Mouse (Mus musculus) liver, postnatal 0 days (tissue): ENCODE measurements at regions not wholly inside any gene's neighbourhood (a gene's known extent, or its start where the extent isn't known, plus 50 kb on each side); places are given as distances from the start of the nearest gene placed in this dataset.

Experiments used
- ATAC-seq: fragments of 200-750 bp; cut with Nextera tagmentation; 2 replicates; pipeline ENCODE4 v1.8.0; 2017; ENCODE audit warnings: mild to moderate bottlenecking, moderate library complexity
- DNase-seq: peaks from one replicate; pipeline ENCODE4 v3.0.0-alpha.2; 2016
- H3K27ac ChIP-seq: fragments of 300-500 bp; sonication (generic); 2 replicates; pipeline ENCODE4 v1.5.1; 2014; ENCODE audit warnings: antibody characterized with exemption, moderate library complexity, mild to moderate bottlenecking, low read depth
- H3K27me3 ChIP-seq: fragments of 300-500 bp; sonication (generic); 2 replicates; pipeline ENCODE4 v1.6.1; 2014; ENCODE audit warnings: low read length, control low read depth, mixed read lengths; ENCODE audit not compliant: insufficient read depth
- H3K36me3 ChIP-seq: fragments of 300-500 bp; sonication (generic); replicated peaks from 2 replicates; pipeline ENCODE4 v1.6.1; 2014; ENCODE audit warnings: mild to moderate bottlenecking, control low read depth, low read length, moderate library complexity, mixed read lengths; ENCODE audit not compliant: insufficient read depth
- H3K4me1 ChIP-seq: fragments of 300-500 bp; sonication (generic); 2 replicates; pipeline ENCODE4 v1.6.1; 2014; ENCODE audit warnings: antibody characterized with exemption, mild to moderate bottlenecking, control low read depth; ENCODE audit not compliant: insufficient read depth
- H3K4me2 ChIP-seq: fragments of 300-500 bp; sonication (generic); 2 replicates; pipeline ENCODE4 v1.6.1; 2014; ENCODE audit warnings: low read depth, mild to moderate bottlenecking, low read length, moderate library complexity, mixed read lengths
- H3K4me3 ChIP-seq: fragments of 300-500 bp; sonication (generic); 2 replicates; pipeline ENCODE4 v1.5.1; 2014; ENCODE audit warnings: low read depth, low read length
- H3K9ac ChIP-seq: fragments of 300-500 bp; sonication (generic); replicated peaks from 2 replicates; pipeline ENCODE4 v1.6.1; 2014; ENCODE audit warnings: mild to moderate bottlenecking, moderate library complexity
- H3K9me3 ChIP-seq: fragments of 300-500 bp; sonication (generic); 2 replicates; pipeline ENCODE4 v1.6.1; 2016; ENCODE audit warnings: mild to moderate bottlenecking, control low read depth, low read length, mixed read lengths
- CTCF ChIP-seq: sonication (generic); IDR thresholded peaks from 2 replicates; pipeline ENCODE4 v1.5.1; 2016; ENCODE audit warnings: antibody characterized with exemption, low read depth
- EP300 ChIP-seq: IDR thresholded peaks from 2 replicates; pipeline ENCODE4 v1.6.1; 2016; ENCODE audit warnings: antibody characterized with exemption, low read depth, mild to moderate bottlenecking
- WGBS: fragments of 180-500 bp; shearing (Covaris S2); extraction: QIAGEN DNeasy Blood & Tissue Kit; methylation state at CpG from one replicate; pipeline ENCODE4 v1.1.7; 2014; ENCODE audit not compliant: insufficient replicate concordance; 5-methylcytosine and 5-hydroxymethylcytosine counted together

GRCm38 (mm10) chr8:35121084-35121483, 644.5 kb upstream of the Gm19410 start:
- Histone ChIP-seq H3K9me3 (no peaks in the 10 kb centered on the region), H3K4me3 (no peak overlapping the region), H3K9ac (no peak overlapping the region), H3K4me1 (no peaks in the 10 kb centered on the region), H3K27ac (no peak overlapping the region), H3K27me3 (no peaks in the 10 kb centered on the region), H3K36me3 (no peaks in the 10 kb centered on the region), H3K4me2 (no peak overlapping the region)
- WGBS, result 84% methylated on average over 8 of the region's 8 CpGs
- no peak for DNase-seq
- no peak for ATAC-seq
- no peak for TF ChIP-seq CTCF
- no peak for TF ChIP-seq EP300

GRCm38 (mm10) chr8:35123196-35123621, 642.4 kb upstream of the Gm19410 start:
- Histone ChIP-seq H3K27me3 (no peaks in the 10 kb centered on the region), H3K4me2 (peak overlapping the region; percentile 27), H3K4me1 (no peaks in the 10 kb centered on the region), H3K9ac (no peak overlapping the region), H3K9me3 (no peaks in the 10 kb centered on the region), H3K36me3 (no peaks in the 10 kb centered on the region), H3K4me3 (no peak overlapping the region), H3K27ac (no peak overlapping the region)
- DNase-seq, result peak; percentile 60
- peak; percentile 77 for ATAC-seq
- TF ChIP-seq CTCF (no peak), EP300 (peak; percentile 58; the same call in 1 of the 2 replicates)
- WGBS, result 3% methylated on average over 14 of the region's 14 CpGs

DNA sequence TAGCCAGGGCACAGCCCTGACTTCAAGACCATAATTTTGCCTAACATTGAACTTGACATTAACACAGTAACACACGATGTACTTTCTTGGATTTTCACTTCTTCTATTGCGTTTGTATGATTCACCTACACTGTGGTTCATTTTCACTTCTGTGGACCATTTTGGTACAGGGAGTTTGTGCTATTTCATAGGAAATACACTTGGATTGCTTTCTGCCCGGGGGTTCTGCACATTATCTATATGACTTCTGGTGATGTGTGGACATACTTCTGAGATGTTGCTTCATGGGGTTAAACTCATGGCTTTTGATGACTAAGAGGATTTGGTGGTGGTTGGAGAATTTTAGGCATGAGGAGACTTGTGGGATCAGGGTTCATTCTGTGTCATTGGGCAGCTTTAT, 640.4 kb upstream of the Gm19410 start:
- no peaks in the 10 kb centered on the region for H3K9me3 ChIP-seq
- H3K9ac ChIP-seq, result no peak overlapping the region
- H3K36me3 ChIP-seq, result no peaks in the 10 kb centered on the region
- H3K4me1 ChIP-seq, result no peaks in the 10 kb centered on the region
- peak; percentile 41; the same call in 1 of the 2 replicates for ATAC-seq
- H3K4me2 ChIP-seq, result no peak overlapping the region
- H3K27ac ChIP-seq, result no peak overlapping the region
- TF ChIP-seq CTCF (no peak), EP300 (no peak)
- H3K27me3 ChIP-seq, result no peaks in the 10 kb centered on the region
- DNase-seq, result no peak
- no peak overlapping the region for H3K4me3 ChIP-seq
- WGBS, result 72% methylated on average over 3 of the region's 3 CpGs

- TF ChIP-seq CTCF (no peak), EP300 (no peak)
- Histone ChIP-seq H3K27me3 (no peaks in the 10 kb centered on the region), H3K4me3 (no peak overlapping the region), H3K4me2 (no peak overlapping the region), H3K9me3 (no peaks in the 10 kb centered on the region), H3K36me3 (no peaks in the 10 kb centered on the region), H3K4me1 (no peaks in the 10 kb centered on the region), H3K9ac (no peak overlapping the region), H3K27ac (no peak overlapping the region)
- no peak for DNase-seq
- WGBS, result 73% methylated on average over 1 of the region's 1 CpGs
- ATAC-seq, result no peak
These were observed 633.3 kb upstream of the Gm19410 start for GRCm38 (mm10) chr8:35132281-35132680.

DNA sequence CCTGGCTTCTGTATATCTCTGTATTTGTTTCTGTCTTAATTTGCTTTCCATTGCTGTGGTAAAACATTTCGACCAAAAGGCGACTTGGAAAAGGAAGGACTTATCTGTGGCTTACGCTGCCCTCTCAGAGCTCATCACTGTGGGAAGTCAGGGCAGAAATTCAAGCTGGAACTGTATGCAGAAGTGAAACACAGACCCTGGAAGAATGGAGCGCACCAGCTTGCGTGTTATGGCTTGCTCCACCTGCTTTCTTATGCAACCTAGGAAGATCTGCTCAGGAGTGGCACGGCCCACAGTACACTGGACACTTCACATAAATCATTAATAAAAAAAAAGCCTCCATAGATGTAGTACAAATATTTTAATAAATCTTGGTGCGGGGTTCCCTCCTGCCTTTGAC, 630.0 kb upstream of the Gm19410 start:
- H3K36me3 ChIP-seq, result no peaks in the 10 kb centered on the region
- 56% methylated on average over 7 of the region's 7 CpGs for WGBS
- no peak for TF ChIP-seq EP300
- no peak for TF ChIP-seq CTCF
- ATAC-seq, result no peak
- no peak overlapping the region for H3K4me3 ChIP-seq
- H3K27me3 ChIP-seq, result no peaks in the 10 kb centered on the region
- no peak overlapping the region for H3K4me2 ChIP-seq
- H3K9me3 ChIP-seq, result no peaks in the 10 kb centered on the region
- H3K9ac ChIP-seq, result no peak overlapping the region
- no peaks in the 10 kb centered on the region for H3K4me1 ChIP-seq
- DNase-seq, result no peak
- no peak overlapping the region for H3K27ac ChIP-seq

- 53% methylated on average over 3 of the region's 3 CpGs for WGBS
- TF ChIP-seq EP300 (no peak), CTCF (no peak)
- Histone ChIP-seq H3K9ac (no peak overlapping the region), H3K4me2 (no peak overlapping the region), H3K27me3 (no peaks in the 10 kb centered on the region), H3K4me3 (no peak overlapping the region), H3K27ac (no peak overlapping the region), H3K36me3 (no peaks in the 10 kb centered on the region), H3K9me3 (no peaks in the 10 kb centered on the region), H3K4me1 (no peaks in the 10 kb centered on the region)
- ATAC-seq, result no peak
- no peak for DNase-seq
These were observed 628.9 kb upstream of the Gm19410 start for GRCm38 (mm10) chr8:35136643-35137042.

DNA sequence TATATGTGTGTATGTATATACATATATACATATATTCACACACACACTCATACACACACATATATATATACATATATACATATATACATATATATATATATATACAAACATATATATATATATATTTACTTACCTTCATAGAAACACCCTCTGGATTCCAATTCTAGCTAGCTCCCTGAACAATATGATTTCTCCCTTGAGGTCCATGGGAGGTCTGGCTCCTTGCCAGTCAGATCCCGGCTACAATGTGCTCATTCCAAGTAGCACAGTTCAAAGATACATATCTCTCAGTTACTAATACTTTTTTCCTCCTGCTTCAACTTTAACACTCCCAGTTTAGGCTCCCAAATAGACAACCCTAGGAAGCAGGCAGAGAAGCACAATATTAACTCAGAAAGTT, 624.8 kb upstream of the Gm19410 start:
- ATAC-seq (no peak), DNase-seq (no peak)
- Histone ChIP-seq H3K36me3 (no peaks in the 10 kb centered on the region), H3K4me2 (no peak overlapping the region), H3K4me1 (no peaks in the 10 kb centered on the region), H3K9ac (no peak overlapping the region), H3K27me3 (no peaks in the 10 kb centered on the region), H3K4me3 (no peak overlapping the region), H3K9me3 (no peaks in the 10 kb centered on the region), H3K27ac (no peak overlapping the region)
- no peak for TF ChIP-seq EP300
- 76% methylated on average over 1 of the region's 1 CpGs for WGBS
